Mouse (Mus musculus) lung, postnatal 25 days (tissue): Measurements from ENCODE around the gene Btbd3.

Experiments
- DNase-seq: peaks from one replicate; pipeline ENCODE4 v3.0.0; 2022; ENCODE audit warnings: low spot score

The Btbd3 gene

GRCm38 (mm10) chr2:138256411-138256810, at the start of gene Btbd3:
Gene Btbd3, plus strand, starts transcription at chr2:138256565.
- peak; percentile 94 for DNase-seq

- peak; percentile 78 for DNase-seq
These were observed 40.8 kb upstream of the Btbd3 start for GRCm38 (mm10) chr2:138215561-138215960.

GRCm38 (mm10) chr2:138220269-138220668, 36.1 kb upstream of the Btbd3 start:
- no peak for DNase-seq

- no peak for DNase-seq
These were observed 24.1 kb upstream of the Btbd3 start for GRCm38 (mm10) chr2:138232247-138232646.

- DNase-seq, result no peak
These were observed 20.2 kb upstream of the Btbd3 start for GRCm38 (mm10) chr2:138236149-138236548.

- no peak for DNase-seq
These were observed 13.9 kb upstream of the Btbd3 start for GRCm38 (mm10) chr2:138242452-138242851.

GRCm38 (mm10) chr2:138245631-138246289, 10.6 kb upstream of the Btbd3 start:
- peak; percentile 43 for DNase-seq

GRCm38 (mm10) chr2:138247986-138248385, 8.4 kb upstream of the Btbd3 start:
- no peak for DNase-seq

GRCm38 (mm10) chr2:138256851-138257471, 596 bp downstream of the Btbd3 start:
- DNase-seq, result no peak

- DNase-seq, result peak; percentile 64
These were observed 1.4 kb downstream of the Btbd3 start for GRCm38 (mm10) chr2:138257692-138258315.

GRCm38 (mm10) chr2:138261140-138261539, 4.8 kb downstream of the Btbd3 start:
- DNase-seq, result peak; percentile 55

GRCm38 (mm10) chr2:138262885-138263284, 6.5 kb downstream of the Btbd3 start:
- DNase-seq, result no peak

- peak; percentile 61 for DNase-seq
These were observed 9.1 kb downstream of the Btbd3 start for GRCm38 (mm10) chr2:138265356-138266005.

- DNase-seq, result no peak
These were observed 10.3 kb downstream of the Btbd3 start for GRCm38 (mm10) chr2:138266679-138267078.

- DNase-seq, result no peak
These were observed 11.6 kb downstream of the Btbd3 start for GRCm38 (mm10) chr2:138267852-138268513.

- DNase-seq, result no peak
These were observed 13.0 kb downstream of the Btbd3 start for GRCm38 (mm10) chr2:138269330-138269729.

GRCm38 (mm10) chr2:138273404-138274073, 17.2 kb downstream of the Btbd3 start:
- DNase-seq, result no peak

GRCm38 (mm10) chr2:138274086-138274485, 17.7 kb downstream of the Btbd3 start:
- no peak for DNase-seq

GRCm38 (mm10) chr2:138277842-138278691, 21.7 kb downstream of the Btbd3 start:
- peak; percentile 86 for DNase-seq

GRCm38 (mm10) chr2:138278853-138279640, 22.7 kb downstream of the Btbd3 start:
- DNase-seq, result no peak
